Comparison of ENCODE assay signal across 8 mouse cellular contexts in genomic region chr7:96417251-96418004, GRCm38 (mm10).
A peak's percentile ranks its signal among the peaks of the same experiment; 100 is the strongest.
DNase-seq lines count a peak whose midpoint lies in the region; ATAC-seq lines count a peak whose summit lies in the region.

No protein-coding gene starts in this region.

- H3K27ac ChIP-seq in heart, embryonic 11.5 days (ENCODE audit: low read depth, low read length) = no peak overlapping the region

- H3K4me1 ChIP-seq in heart, embryonic 11.5 days (ENCODE audit: control insufficient read depth, insufficient read depth, low read length) = peaks cover 7% of the 10 kb centered on the region; the same call in 1 of the 2 replicates

- H3K4me2 ChIP-seq in heart, embryonic 11.5 days = no peak overlapping the region

- H3K27me3 ChIP-seq in heart, embryonic 11.5 days (ENCODE audit: control insufficient read depth, insufficient read depth, low read length) = peaks cover 30% of the 10 kb centered on the region

- intact Hi-C loops in left cerebral cortex, postnatal 4 days (cut with DNase I) = no loop called here

- WGBS in heart, embryonic 11.5 days (ENCODE audit: insufficient replicate concordance) = 76% methylated on average over 13 of the region's 13 CpGs

- DNase-seq in heart, adult 18-20 months = peak; percentile 27 to 73
- DNase-seq in cerebellum, adult 11 months = peak; percentile 57
- peak; percentile 28 to 44 for DNase-seq in frontal cortex, postnatal 25 days (ENCODE audit: low spot score in 2 of 2)
- peak; percentile 53 for DNase-seq in kidney, adult 9 months
- peak; percentile 88 for DNase-seq in left cerebral cortex, postnatal 4 days
- DNase-seq in right cerebral cortex, adult 18-20 months = peak; percentile 86
- DNase-seq in spleen, postnatal 36 days (ENCODE audit: low spot score in 2 of 2) = no peak

- H3K9me3 ChIP-seq in heart, embryonic 11.5 days (replicated peaks; ENCODE audit: control insufficient read depth, low read length) = no peaks in the 10 kb centered on the region

- H3K36me3 ChIP-seq in heart, embryonic 11.5 days (ENCODE audit: control insufficient read depth, insufficient read depth, low read length) = no peaks in the 10 kb centered on the region

- no peak overlapping the region for H3K9ac ChIP-seq in heart, embryonic 11.5 days (ENCODE audit: low read depth, low read length)

- H3K4me3 ChIP-seq in heart, embryonic 11.5 days (ENCODE audit: low read depth, low read length) = no peak overlapping the region

- ATAC-seq in heart, embryonic 11.5 days (replicated peaks; ENCODE audit: insufficient number of reproducible peaks, low FRiP score, low TSS enrichment) = no peak

Comparison
In these comparisons a context has a peak if more than half of its experiments do, and no peak if none do; other contexts are left out.
1. DNase-seq: peak in heart, adult 18-20 months (2 of 2), cerebellum, adult 11 months (single experiment), frontal cortex, postnatal 25 days (2 of 2), kidney, adult 9 months (single experiment), left cerebral cortex, postnatal 4 days (single experiment) and right cerebral cortex, adult 18-20 months (single experiment); none in spleen, postnatal 36 days (0 of 2).